Mouse (Mus musculus) midbrain, embryonic 10.5 days (tissue): Measurements from ENCODE around the gene Gucy1b2. TPM values are rescaled to one million over a fixed set of nuclear protein-coding genes. Genes with fewer than 3 reads are reported as not detected.

Experiments used
- DNase-seq: peaks from one replicate; pipeline ENCODE4 v3.0.0-alpha.2; 2017; ENCODE audit warnings: low spot score
- H3K27ac ChIP-seq: fragments of 300-500 bp; sonication (generic); replicated peaks from 2 replicates; pipeline ENCODE4 v1.5.1; 2016; ENCODE audit warnings: mild to moderate bottlenecking
- H3K27me3 ChIP-seq: fragments of 300-500 bp; sonication (generic); 2 replicates; pipeline ENCODE4 v1.6.1; 2016; ENCODE audit warnings: low read depth, mild to moderate bottlenecking; ENCODE audit not compliant: poor library complexity, severe bottlenecking
- H3K36me3 ChIP-seq: fragments of 300-500 bp; sonication (generic); 2 replicates; pipeline ENCODE4 v1.6.1; 2016; ENCODE audit warnings: mild to moderate bottlenecking, moderate library complexity
- H3K4me1 ChIP-seq: fragments of 300-500 bp; sonication (generic); 2 replicates; pipeline ENCODE4 v1.6.1; 2016
- H3K4me3 ChIP-seq: fragments of 300-500 bp; sonication (generic); 2 replicates; pipeline ENCODE4 v1.5.1; 2016; ENCODE audit warnings: mild to moderate bottlenecking, moderate library complexity
- H3K9me3 ChIP-seq: fragments of 300-500 bp; sonication (generic); replicated peaks from 2 replicates; pipeline ENCODE4 v1.6.1; 2016; ENCODE audit warnings: mild to moderate bottlenecking
- WGBS: fragments of 180-500 bp; shearing (Covaris S2); methylation state at CpG from one replicate; pipeline ENCODE4 v1.1.7; 2016; 5-methylcytosine and 5-hydroxymethylcytosine counted together
- polyA plus RNA-seq: library from polyadenylated mRNA; unstranded; fragments of >200 nt; fragmentation: Nextera tagmentation; extraction: Ambion mirVana; gene quantifications from 2 replicates; pipeline ENCODE4 v1.2.1, GENCODE M21; 2016

The Gucy1b2 gene
- polyA plus RNA-seq, 1 experiment from 2014 or later: 0.25 TPM

DNA sequence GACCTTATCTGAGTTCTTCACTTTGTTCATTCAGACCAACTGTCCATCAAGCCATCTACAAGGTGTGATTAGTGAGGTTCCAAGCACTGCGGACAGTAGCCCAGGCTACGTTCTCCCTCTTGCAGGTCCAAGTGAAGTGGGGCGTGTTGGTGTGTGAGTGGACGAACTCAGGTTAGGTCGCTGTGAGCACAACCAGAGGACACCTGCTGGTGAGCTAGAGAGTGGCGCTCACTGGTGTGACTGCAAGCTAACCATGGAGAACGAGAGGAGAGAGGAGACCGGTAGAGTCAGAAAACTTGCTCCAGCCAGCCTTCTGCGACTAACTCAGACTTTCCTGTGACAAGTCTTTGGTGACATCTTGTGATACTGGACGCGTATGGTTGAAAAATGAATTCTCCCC lies 3.5 kb upstream of the Gucy1b2 start:
- Histone ChIP-seq H3K36me3 (no peaks in the 10 kb centered on the region), H3K4me1 (peaks cover 5% of the 10 kb centered on the region), H3K9me3 (no peaks in the 10 kb centered on the region), H3K27ac (no peak overlapping the region), H3K4me3 (no peak overlapping the region), H3K27me3 (peaks cover 13% of the 10 kb centered on the region)
- DNase-seq: no peak
- 67% methylated on average over 11 of the region's 11 CpGs for WGBS

DNA sequence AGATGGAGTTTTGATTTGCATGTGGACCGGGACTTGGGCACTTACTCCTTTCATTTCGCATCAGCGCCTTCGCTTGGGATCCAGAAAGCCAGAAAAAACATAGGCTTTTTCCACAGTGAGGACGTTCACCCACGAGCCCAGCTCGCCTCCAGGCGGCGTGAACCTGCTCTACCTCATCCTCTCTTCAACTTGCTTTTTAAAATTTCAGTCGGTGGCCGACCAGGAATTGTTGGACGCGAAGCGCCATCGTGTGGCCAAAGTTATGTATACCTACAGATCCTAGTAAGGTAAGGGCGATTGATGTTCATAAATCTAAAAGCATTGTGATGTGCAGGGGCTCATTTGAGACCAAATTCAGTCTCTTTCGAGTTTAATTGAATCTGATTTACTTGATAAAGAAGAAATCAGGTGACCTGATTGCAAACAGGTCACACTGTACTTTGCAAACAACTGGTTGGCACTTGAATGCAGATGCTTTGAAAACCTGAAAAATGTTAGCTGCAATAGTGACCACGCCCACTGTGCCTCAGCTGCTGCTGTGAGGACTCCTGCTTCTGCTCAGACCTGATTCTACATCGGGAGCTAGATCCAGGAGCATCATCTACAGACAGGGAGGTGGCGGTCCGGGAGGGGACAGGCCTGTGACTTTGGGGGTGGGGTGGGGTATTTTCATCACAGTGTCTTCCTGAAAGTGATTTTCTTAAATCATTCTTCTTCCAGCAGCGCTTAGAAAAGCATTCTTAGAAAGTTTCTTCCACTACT lies 1.5 kb upstream of the Gucy1b2 start:
- Histone ChIP-seq H3K36me3 (no peaks in the 10 kb centered on the region), H3K4me3 (peak overlapping the region; percentile 22; the same call in 1 of the 2 replicates), H3K4me1 (peaks cover 2% of the 10 kb centered on the region; the same call in 1 of the 2 replicates), H3K27ac (0 out of 2 replicates have a peak overlapping the region, but pooled peaks have one; percentile 0), H3K27me3 (no peaks in the 10 kb centered on the region), H3K9me3 (no peaks in the 10 kb centered on the region)
- 22% methylated on average over 22 of the region's 22 CpGs for WGBS
- peak; percentile 86 for DNase-seq

DNA sequence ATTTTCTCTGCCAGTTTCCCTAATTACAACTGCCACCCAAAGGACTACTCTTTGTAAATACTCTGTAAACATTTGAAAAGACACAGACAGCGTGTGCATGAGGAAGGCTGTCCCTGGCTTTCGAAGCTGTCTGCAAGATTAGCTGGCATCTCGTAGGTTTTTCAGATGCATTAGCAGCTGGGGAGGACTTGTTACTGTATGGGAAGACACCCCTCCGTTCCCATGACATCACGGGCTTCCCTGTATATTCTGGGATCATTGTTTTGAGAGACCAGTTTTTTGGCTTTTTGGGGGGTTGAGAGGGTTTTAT lies 564 bp downstream of the Gucy1b2 start:
- Histone ChIP-seq H3K27me3 (no peaks in the 10 kb centered on the region), H3K27ac (no peak overlapping the region), H3K4me1 (peaks cover 2% of the 10 kb centered on the region; the same call in 1 of the 2 replicates), H3K36me3 (no peaks in the 10 kb centered on the region), H3K4me3 (no peak overlapping the region), H3K9me3 (no peaks in the 10 kb centered on the region)
- DNase-seq: no peak
- 85% methylated on average over 5 of the region's 5 CpGs for WGBS

DNA sequence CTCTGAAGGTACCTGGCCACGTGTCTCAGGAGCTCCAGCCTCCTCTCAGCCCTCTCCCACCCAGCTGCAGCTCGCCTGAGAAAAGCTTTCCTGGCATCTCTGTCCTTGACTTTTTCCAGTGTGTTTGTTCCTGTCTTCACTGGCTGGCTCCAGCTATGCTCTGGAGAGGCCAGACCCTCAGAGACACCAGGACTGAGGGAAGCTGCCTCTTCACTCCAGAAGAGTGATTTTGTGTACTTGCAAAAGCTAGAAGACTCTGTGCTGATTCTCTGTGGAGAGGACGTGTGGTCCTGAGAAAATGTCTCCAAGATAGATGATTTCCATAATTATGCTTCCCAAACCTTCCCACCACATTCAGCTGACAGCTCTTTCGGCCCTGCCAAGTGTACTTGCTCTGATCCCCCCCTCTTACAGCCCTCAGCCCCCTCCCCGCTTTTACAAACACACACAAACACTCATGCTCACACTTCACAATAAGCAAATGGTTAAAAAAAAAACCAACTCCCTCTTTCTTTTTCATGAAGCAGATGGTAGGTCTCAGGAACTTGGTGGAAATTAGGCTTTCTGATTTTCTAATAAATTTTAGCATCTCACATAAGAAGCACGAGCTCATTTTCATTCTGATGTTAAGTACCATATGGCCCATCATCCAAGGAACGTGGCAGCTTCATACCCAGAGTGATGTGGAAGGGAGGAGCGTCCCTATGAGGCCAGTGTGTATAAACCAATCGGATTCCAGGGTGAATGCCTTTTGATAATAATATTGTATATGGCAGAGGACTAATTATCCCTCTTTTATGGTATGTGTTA lies 1.1 kb downstream of the Gucy1b2 start:
- Histone ChIP-seq H3K27me3 (no peaks in the 10 kb centered on the region), H3K27ac (no peak overlapping the region; the same call in 1 of the 2 replicates), H3K4me3 (no peak overlapping the region), H3K36me3 (no peaks in the 10 kb centered on the region), H3K4me1 (peaks cover 2% of the 10 kb centered on the region; the same call in 1 of the 2 replicates), H3K9me3 (no peaks in the 10 kb centered on the region)
- WGBS: 79% methylated on average over 9 of the region's 9 CpGs
- no peak for DNase-seq

DNA sequence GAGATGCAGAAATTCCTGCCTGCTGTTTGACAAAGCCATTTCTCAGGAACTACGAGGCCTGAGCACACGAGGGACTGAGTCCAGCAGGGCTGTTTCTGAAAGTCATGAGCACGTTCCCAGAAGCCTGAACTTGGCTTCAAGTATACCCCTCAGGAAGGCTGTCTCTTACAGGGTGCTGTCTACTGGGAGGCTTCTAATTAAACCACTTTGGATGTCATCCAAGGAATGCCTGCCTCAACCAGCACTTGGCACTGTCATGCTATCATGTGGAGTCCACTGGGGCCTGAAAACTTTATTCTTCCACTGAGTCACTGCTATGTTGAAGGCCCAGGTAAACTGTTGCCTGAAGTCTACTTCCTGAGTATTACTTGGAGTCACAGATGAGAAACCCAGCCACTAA lies 2.0 kb downstream of the Gucy1b2 start:
- 82% methylated on average over 3 of the region's 3 CpGs for WGBS
- Histone ChIP-seq H3K27ac (no peak overlapping the region), H3K4me1 (peaks cover 2% of the 10 kb centered on the region; the same call in 1 of the 2 replicates), H3K36me3 (no peaks in the 10 kb centered on the region), H3K4me3 (no peak overlapping the region), H3K27me3 (no peaks in the 10 kb centered on the region), H3K9me3 (no peaks in the 10 kb centered on the region)
- no peak for DNase-seq

DNA sequence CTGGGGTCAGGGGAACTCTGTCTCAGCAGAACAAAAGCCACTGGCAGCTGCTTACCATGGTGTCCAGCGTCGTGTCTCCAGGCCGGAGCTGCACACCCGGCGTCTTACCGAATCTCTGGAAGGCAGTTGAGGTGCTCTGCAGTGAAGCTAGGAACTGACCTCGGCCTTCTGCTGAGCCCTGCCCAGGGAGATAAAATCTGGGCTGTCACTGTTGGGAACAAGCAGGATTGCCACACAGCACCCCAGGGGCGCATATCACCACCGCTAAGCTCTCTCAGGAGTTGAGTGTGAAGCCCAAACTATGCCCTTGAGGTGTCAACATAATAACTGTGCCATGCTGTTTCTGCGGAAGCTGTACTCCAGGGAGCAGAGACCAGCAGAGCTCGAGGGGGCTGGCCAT lies 2.8 kb downstream of the Gucy1b2 start:
- no peaks in the 10 kb centered on the region for H3K36me3 ChIP-seq
- no peak overlapping the region for H3K4me3 ChIP-seq
- peaks cover 2% of the 10 kb centered on the region; the same call in 1 of the 2 replicates for H3K4me1 ChIP-seq
- H3K9me3 ChIP-seq: no peaks in the 10 kb centered on the region
- H3K27ac ChIP-seq: no peak overlapping the region
- WGBS: 84% methylated on average over 11 of the region's 11 CpGs
- DNase-seq: no peak
- H3K27me3 ChIP-seq: no peaks in the 10 kb centered on the region

DNA sequence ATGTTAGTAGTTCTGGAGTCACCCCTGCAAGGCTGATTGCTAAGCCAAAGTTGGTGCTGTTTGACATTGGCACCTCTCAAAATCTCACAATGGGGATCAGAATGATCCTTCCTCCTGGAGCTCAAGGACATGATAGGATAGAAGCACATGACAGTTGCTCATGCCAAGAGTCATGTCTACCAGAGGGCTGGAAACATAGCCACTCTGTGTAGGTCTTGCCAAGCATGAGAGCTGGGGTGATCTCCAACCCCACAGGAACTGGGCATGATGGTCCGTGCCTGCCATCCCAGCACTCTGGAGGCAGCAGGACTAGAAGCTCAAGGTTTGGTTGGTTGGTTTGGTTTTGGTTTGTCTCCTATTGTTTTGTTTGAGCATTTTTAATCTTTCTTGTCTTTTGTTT lies 5.4 kb downstream of the Gucy1b2 start:
- DNase-seq: no peak
- Histone ChIP-seq H3K27ac (no peak overlapping the region), H3K4me1 (no peaks in the 10 kb centered on the region), H3K4me3 (no peak overlapping the region), H3K36me3 (no peaks in the 10 kb centered on the region), H3K9me3 (no peaks in the 10 kb centered on the region), H3K27me3 (no peaks in the 10 kb centered on the region)
- WGBS: 97% methylated on average over 1 of the region's 1 CpGs

GRCm38 (mm10) chr14:62447214-62447548 lies 8.9 kb downstream of the Gucy1b2 start:
- H3K4me3 ChIP-seq: no peak overlapping the region
- H3K27ac ChIP-seq: no peak overlapping the region
- H3K9me3 ChIP-seq: no peaks in the 10 kb centered on the region
- DNase-seq: no peak
- 89% methylated on average over 3 of the region's 3 CpGs for WGBS
- H3K36me3 ChIP-seq: no peaks in the 10 kb centered on the region
- H3K27me3 ChIP-seq: no peaks in the 10 kb centered on the region
- H3K4me1 ChIP-seq: no peaks in the 10 kb centered on the region

GRCm38 (mm10) chr14:62446385-62447213 lies 9.5 kb downstream of the Gucy1b2 start:
- no peak overlapping the region for H3K4me3 ChIP-seq
- H3K36me3 ChIP-seq: no peaks in the 10 kb centered on the region
- WGBS: 88% methylated on average over 7 of the region's 7 CpGs
- no peaks in the 10 kb centered on the region for H3K27me3 ChIP-seq
- no peak overlapping the region for H3K27ac ChIP-seq
- H3K4me1 ChIP-seq: no peaks in the 10 kb centered on the region
- no peaks in the 10 kb centered on the region for H3K9me3 ChIP-seq
- no peak for DNase-seq

DNA sequence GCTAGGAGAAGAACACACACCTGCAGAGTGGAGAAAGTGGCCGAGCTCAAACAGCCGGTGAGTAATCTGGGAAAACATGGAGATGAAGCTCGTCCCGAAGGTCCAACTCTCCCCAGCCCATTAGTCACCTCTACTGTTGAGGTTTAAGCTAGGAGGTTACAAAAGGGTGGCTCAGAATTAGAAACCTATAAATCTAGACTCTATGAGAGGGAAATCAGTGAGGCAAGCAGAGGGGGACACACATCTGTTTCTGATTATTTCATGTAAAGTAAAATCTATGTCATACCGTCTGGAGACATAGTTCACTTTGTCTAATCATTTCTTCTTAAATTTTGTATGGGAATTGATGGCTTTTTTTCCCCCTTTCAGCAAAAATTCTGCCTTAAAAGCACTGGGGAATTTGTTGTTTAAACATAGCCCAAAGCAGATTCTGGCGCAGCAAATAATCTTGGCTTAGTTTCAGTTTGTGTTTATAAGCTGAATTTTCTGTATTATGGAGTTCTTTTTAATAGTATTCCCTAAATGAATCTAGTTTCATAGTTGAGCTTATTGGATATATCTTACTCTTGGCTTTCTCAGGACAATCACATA lies 12.2 kb downstream of the Gucy1b2 start:
- H3K9me3 ChIP-seq: no peaks in the 10 kb centered on the region
- H3K36me3 ChIP-seq: no peaks in the 10 kb centered on the region
- 87% methylated on average over 6 of the region's 6 CpGs for WGBS
- no peaks in the 10 kb centered on the region for H3K27me3 ChIP-seq
- no peak overlapping the region for H3K27ac ChIP-seq
- no peak overlapping the region for H3K4me3 ChIP-seq
- no peak for DNase-seq
- H3K4me1 ChIP-seq: no peaks in the 10 kb centered on the region

DNA sequence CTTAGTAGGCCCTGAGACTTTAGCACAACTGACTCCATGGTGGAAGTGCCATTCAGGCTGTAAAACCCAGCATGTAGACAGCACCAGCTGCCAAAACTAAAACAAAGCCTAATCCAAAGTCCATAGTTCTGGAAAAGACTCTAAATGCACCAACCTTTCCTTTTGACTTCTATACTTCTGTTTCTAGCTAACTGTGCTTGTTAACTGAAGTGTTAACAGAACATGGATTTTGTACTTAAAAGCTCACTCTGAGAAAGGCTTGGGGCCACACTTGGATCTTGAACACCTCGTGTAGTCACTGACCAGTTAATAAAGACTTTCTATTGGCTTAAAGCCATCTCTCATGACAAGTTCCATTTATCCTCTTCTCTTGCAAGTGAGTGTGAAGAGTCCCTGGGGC lies 13.1 kb downstream of the Gucy1b2 start:
- H3K4me3 ChIP-seq: no peak overlapping the region
- no peaks in the 10 kb centered on the region for H3K27me3 ChIP-seq
- no peak overlapping the region for H3K27ac ChIP-seq
- DNase-seq: no peak
- no peaks in the 10 kb centered on the region for H3K9me3 ChIP-seq
- no peaks in the 10 kb centered on the region for H3K4me1 ChIP-seq
- H3K36me3 ChIP-seq: no peaks in the 10 kb centered on the region
- WGBS: 75% methylated on average over 1 of the region's 1 CpGs

GRCm38 (mm10) chr14:62440036-62440435 lies 16.1 kb downstream of the Gucy1b2 start:
- DNase-seq: no peak
- H3K4me1 ChIP-seq: no peaks in the 10 kb centered on the region
- H3K27ac ChIP-seq: no peak overlapping the region
- H3K27me3 ChIP-seq: no peaks in the 10 kb centered on the region
- no peaks in the 10 kb centered on the region for H3K9me3 ChIP-seq
- H3K4me3 ChIP-seq: no peak overlapping the region
- no peaks in the 10 kb centered on the region for H3K36me3 ChIP-seq
